Mouse (Mus musculus): ENCODE measurements around the gene Ptprcap. TPM values are rescaled to one million over a fixed set of nuclear protein-coding genes. Genes with fewer than 3 reads are reported as not detected.

The Ptprcap gene
- polyA plus RNA-seq, 1 experiment from 2014 or later: 7.5 TPM

Other genes with a start within 250 kb of the Ptprcap start
- 34.7 and 42.6 TPM in 2 replicates for gene Tcirg1, start 246.5 kb upstream of the Ptprcap start, polyA plus RNA-seq (2015; fragmentation: Nextera tagmentation; extraction: Ambion mirVana)
- 312 and 320 TPM in 2 replicates for gene Ndufs8, start 240.8 kb upstream of the Ptprcap start, polyA plus RNA-seq (2015; fragmentation: Nextera tagmentation; extraction: Ambion mirVana)
- gene Aldh3b1, start 223.8 kb upstream of the Ptprcap start, polyA plus RNA-seq (2015; fragmentation: Nextera tagmentation; extraction: Ambion mirVana): 3.6 and 4.2 TPM in 2 replicates
- 21.4 and 22.2 TPM in 2 replicates for gene Unc93b1, start 218.4 kb upstream of the Ptprcap start, polyA plus RNA-seq (2015; fragmentation: Nextera tagmentation; extraction: Ambion mirVana)
- 0.06 and 0.12 TPM in 2 replicates for gene Aldh3b3, start 195.0 kb upstream of the Ptprcap start, polyA plus RNA-seq (2015; fragmentation: Nextera tagmentation; extraction: Ambion mirVana)
- gene Aldh3b2, start 181.3 kb upstream of the Ptprcap start, polyA plus RNA-seq (2015; fragmentation: Nextera tagmentation; extraction: Ambion mirVana): 14.6 and 22.8 TPM in 2 replicates
- 9.2 and 9.8 TPM in 2 replicates for gene Acy3, start 167.0 kb upstream of the Ptprcap start, polyA plus RNA-seq (2015; fragmentation: Nextera tagmentation; extraction: Ambion mirVana)
- gene Tbx10, start 160.9 kb upstream of the Ptprcap start, polyA plus RNA-seq (2015; fragmentation: Nextera tagmentation; extraction: Ambion mirVana): 0.21 and 0.31 TPM in 2 replicates
- 32.2 and 33.6 TPM in 2 replicates for gene Nudt8, start 153.0 kb upstream of the Ptprcap start, polyA plus RNA-seq (2015; fragmentation: Nextera tagmentation; extraction: Ambion mirVana)
- 3.5 and 3.8 TPM in 2 replicates for gene Gm49405, start 153.0 kb upstream of the Ptprcap start, polyA plus RNA-seq (2015; fragmentation: Nextera tagmentation; extraction: Ambion mirVana)
- 4.0 and 4.5 TPM in 2 replicates for gene Doc2g, start 150.3 kb upstream of the Ptprcap start, polyA plus RNA-seq (2015; fragmentation: Nextera tagmentation; extraction: Ambion mirVana)
- 198 and 218 TPM in 2 replicates for gene Ndufv1, start 140.8 kb upstream of the Ptprcap start, polyA plus RNA-seq (2015; fragmentation: Nextera tagmentation; extraction: Ambion mirVana)
- 711 and 842 TPM in 2 replicates for gene Gstp1, start 115.6 kb upstream of the Ptprcap start, polyA plus RNA-seq (2015; fragmentation: Nextera tagmentation; extraction: Ambion mirVana)
- 13.2 and 19.1 TPM in 2 replicates for gene Gstp2, start 107.6 kb upstream of the Ptprcap start, polyA plus RNA-seq (2015; fragmentation: Nextera tagmentation; extraction: Ambion mirVana)
- gene Gstp3, start 94.0 kb upstream of the Ptprcap start, polyA plus RNA-seq (2015; fragmentation: Nextera tagmentation; extraction: Ambion mirVana): 3.3 and 7.1 TPM in 2 replicates
- 3.1 and 3.6 TPM in 2 replicates for gene Cabp2, start 72.0 kb upstream of the Ptprcap start, polyA plus RNA-seq (2015; fragmentation: Nextera tagmentation; extraction: Ambion mirVana)
- gene Cdk2ap2, start 56.4 kb upstream of the Ptprcap start, polyA plus RNA-seq (2015; fragmentation: Nextera tagmentation; extraction: Ambion mirVana): 121 and 130 TPM in 2 replicates
- 12.9 and 16.2 TPM in 2 replicates for gene Pitpnm1, start 53.6 kb upstream of the Ptprcap start, polyA plus RNA-seq (2015; fragmentation: Nextera tagmentation; extraction: Ambion mirVana)
- gene Aip, start 27.7 kb upstream of the Ptprcap start, polyA plus RNA-seq (2015; fragmentation: Nextera tagmentation; extraction: Ambion mirVana): 79.0 and 91.0 TPM in 2 replicates
- gene Gpr152, start 13.8 kb upstream of the Ptprcap start, polyA plus RNA-seq (2015; fragmentation: Nextera tagmentation; extraction: Ambion mirVana): not detected in 2 replicates
- 0.13 and 0.19 TPM in 2 replicates for gene Cabp4, start 9.6 kb upstream of the Ptprcap start, polyA plus RNA-seq (2015; fragmentation: Nextera tagmentation; extraction: Ambion mirVana)
- gene Coro1b, start 5.0 kb upstream of the Ptprcap start, polyA plus RNA-seq (2015; fragmentation: Nextera tagmentation; extraction: Ambion mirVana): 164 and 180 TPM in 2 replicates
- 44.7 and 49.5 TPM in 2 replicates for gene Rps6kb2, start 9.8 kb downstream of the Ptprcap start, polyA plus RNA-seq (2015; fragmentation: Nextera tagmentation; extraction: Ambion mirVana)
- gene Carns1, start 21.9 kb downstream of the Ptprcap start, polyA plus RNA-seq (2015; fragmentation: Nextera tagmentation; extraction: Ambion mirVana): 1.5 and 2.0 TPM in 2 replicates
- gene Tbc1d10c, start 37.7 kb downstream of the Ptprcap start, polyA plus RNA-seq (2015; fragmentation: Nextera tagmentation; extraction: Ambion mirVana): 3.0 and 4.0 TPM in 2 replicates
- gene Ppp1ca, start 38.5 kb downstream of the Ptprcap start, polyA plus RNA-seq (2015; fragmentation: Nextera tagmentation; extraction: Ambion mirVana): 745 and 766 TPM in 2 replicates
- gene Rad9a, start 48.1 kb downstream of the Ptprcap start, polyA plus RNA-seq (2015; fragmentation: Nextera tagmentation; extraction: Ambion mirVana): 25.4 and 27.4 TPM in 2 replicates
- 5.4 and 6.2 TPM in 2 replicates for gene Clcf1, start 60.6 kb downstream of the Ptprcap start, polyA plus RNA-seq (2015; fragmentation: Nextera tagmentation; extraction: Ambion mirVana)
- not detected in 2 replicates for gene AC109138.7, start 60.8 kb downstream of the Ptprcap start, polyA plus RNA-seq (2015; fragmentation: Nextera tagmentation; extraction: Ambion mirVana)
- gene Pold4, start 78.3 kb downstream of the Ptprcap start, polyA plus RNA-seq (2015; fragmentation: Nextera tagmentation; extraction: Ambion mirVana): 26.7 and 36.4 TPM in 2 replicates
- 27.6 and 32.6 TPM in 2 replicates for gene Ssh3, start 115.6 kb downstream of the Ptprcap start, polyA plus RNA-seq (2015; fragmentation: Nextera tagmentation; extraction: Ambion mirVana)
- 9.5 TPM in 2 replicates for gene Ankrd13d, start 129.5 kb downstream of the Ptprcap start, polyA plus RNA-seq (2015; fragmentation: Nextera tagmentation; extraction: Ambion mirVana)
- 18.5 and 18.7 TPM in 2 replicates for gene Grk2, start 152.6 kb downstream of the Ptprcap start, polyA plus RNA-seq (2015; fragmentation: Nextera tagmentation; extraction: Ambion mirVana)
- gene Kdm2a, start 244.7 kb downstream of the Ptprcap start, polyA plus RNA-seq (2015; fragmentation: Nextera tagmentation; extraction: Ambion mirVana): 37.2 and 44.7 TPM in 2 replicates

Data from stomach, embryonic 15.5 days (tissue).